Mouse (Mus musculus) lung, postnatal 0 days (tissue): ENCODE data around the gene Anks6.

Experiments used
- CTCF ChIP-seq: IDR thresholded peaks from 2 replicates; pipeline ENCODE4 v1.5.1; 2016; ENCODE audit warnings: antibody characterized with exemption, mild to moderate bottlenecking
- EP300 ChIP-seq: IDR thresholded peaks from 2 replicates; pipeline ENCODE4 v1.6.1; 2016; ENCODE audit warnings: antibody characterized with exemption, mild to moderate bottlenecking, control low read depth

- TF ChIP-seq CTCF (no peak), EP300 (no peak)
Observed at GRCm38 (mm10) chr4:47083824-47084223, 26.6 kb upstream of the Anks6 start.
